Mouse (Mus musculus): Measurements from ENCODE around the gene Ankfn1. TPM values are rescaled to one million over a fixed set of nuclear protein-coding genes. Genes with fewer than 3 reads are reported as not detected.

Ankfn1 gene
- under 1 TPM; 0.17 to 0.23 TPM for total RNA-seq (2021)
- long read RNA-seq, experiment 1, partial matches to known transcripts = 0 of 1 reads
- long read RNA-seq, experiment 1, other reads (novel, unspliced or antisense) = 1 of 1 reads
- long read RNA-seq, experiment 2 = 0 reads

DNA sequence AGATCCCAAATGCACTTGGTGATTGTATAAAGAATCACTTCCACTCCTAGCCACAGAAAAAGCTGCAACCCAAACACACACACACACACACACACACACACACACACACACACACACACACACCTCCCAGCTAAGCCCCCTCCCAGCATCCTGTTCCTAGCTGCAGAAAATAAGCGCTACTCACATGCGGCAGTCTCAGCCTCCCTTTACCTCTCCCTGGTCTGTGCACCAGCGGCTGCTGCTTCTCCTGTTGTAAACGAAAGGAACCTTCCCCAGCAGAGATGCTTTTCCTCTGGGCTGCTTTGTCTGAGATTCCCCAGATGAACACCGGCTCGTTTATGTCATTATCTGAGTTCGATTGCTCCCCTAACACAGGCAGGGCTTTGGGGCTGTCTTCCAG, at the start of gene Ankfn1:
Ankfn1 (minus strand) TSS at position 223 of the 400 bp plus-strand sequence.
- DNase-seq (ENCODE audit: low spot score) = no peak

DNA sequence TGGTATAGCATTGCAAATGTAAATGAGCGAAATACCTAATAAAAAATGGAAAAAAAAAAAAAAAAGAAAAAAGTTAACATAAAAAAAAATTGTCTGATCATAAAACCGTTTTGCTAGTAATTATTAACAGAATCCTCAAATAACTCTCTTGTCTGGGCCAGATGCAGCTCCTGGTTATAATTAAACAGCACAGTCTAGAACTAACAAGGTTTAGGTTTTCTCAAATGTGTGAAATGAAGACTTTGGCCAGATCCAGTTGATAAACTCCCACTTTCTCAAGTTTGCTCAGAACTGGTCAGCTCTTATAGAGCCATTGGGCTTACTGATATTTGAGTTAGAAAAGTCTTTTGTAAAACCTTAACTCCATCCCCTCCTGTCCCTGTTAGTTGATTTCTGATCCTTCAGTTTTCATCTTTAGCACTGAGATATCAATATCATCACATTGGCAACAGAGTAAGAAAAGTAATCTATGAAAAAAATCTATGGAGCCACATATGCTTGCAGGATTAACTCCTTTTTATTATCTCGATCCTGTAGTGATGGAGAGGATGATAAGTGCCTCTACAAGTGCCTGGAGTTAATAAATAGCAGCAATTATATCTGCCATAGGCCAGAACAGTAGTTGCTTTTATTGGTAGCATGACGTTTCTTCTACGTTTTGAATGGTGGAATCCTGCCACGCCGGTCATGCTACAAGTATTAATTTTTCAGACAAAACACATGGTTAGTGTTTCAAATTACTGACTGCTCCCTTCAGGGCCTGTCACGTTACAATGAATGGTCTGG, 46.4 kb upstream of the Ankfn1 start:
- no peak for DNase-seq (ENCODE audit: low spot score)

DNA sequence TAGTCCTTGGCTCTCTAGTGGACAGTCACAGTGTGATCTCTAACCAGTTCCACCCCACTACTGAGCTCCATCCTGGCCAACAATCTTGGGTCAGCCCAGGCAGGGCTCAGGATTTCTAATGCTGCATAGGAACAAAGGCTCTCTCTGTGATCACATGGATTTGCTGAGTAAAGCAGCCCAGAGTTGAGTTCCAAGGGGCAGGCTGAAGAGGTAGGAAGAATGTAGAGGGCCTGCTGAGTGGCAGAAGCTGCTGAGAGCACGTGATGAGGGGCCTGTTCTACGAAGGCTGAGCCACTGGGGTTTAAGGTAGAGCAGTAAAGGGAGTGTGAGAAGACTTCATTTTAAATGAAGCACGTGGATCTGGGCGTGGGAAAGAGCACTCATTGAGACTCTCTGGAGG, 41.1 kb upstream of the Ankfn1 start:
- no peak for DNase-seq (ENCODE audit: low spot score)

DNA sequence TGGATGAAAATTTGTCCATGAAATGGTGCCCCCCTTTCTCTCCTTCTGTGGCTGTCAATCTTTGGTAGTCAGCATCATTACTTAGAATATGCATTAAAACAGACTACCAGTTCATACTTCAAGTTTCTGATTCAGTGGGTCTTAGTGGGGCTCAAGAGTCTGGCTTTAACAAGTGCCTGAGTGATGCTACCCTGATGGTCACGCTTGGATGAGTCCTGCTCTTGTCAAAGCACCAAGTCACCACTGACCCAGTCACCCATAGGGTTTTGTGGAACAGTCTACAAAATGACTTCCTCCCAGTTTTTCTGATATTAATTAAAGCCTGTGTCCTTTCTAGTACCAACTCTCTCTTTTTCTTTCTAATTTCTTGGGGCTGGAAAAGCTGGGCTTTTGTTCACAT, 34.0 kb upstream of the Ankfn1 start:
- DNase-seq (ENCODE audit: low spot score) = no peak

DNA sequence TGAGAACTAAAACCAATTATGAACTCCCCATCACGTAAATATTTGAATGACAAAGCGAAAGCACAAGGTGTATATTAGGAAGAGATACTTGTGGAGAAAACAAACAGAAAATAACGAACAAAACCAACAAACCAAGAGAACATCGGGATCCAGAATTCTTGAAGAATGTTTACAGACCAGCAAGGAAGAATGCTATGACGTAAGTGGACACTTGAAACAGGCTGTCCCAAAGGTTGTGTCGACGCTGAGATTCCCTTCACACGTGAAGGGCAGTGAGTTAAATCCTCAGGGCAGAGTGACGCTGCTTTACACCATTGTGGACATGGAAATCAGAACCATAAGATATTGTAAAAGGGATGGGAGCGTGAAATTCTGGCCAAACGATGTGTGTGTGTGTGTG, 30.5 kb upstream of the Ankfn1 start:
- DNase-seq (ENCODE audit: low spot score) = no peak

DNA sequence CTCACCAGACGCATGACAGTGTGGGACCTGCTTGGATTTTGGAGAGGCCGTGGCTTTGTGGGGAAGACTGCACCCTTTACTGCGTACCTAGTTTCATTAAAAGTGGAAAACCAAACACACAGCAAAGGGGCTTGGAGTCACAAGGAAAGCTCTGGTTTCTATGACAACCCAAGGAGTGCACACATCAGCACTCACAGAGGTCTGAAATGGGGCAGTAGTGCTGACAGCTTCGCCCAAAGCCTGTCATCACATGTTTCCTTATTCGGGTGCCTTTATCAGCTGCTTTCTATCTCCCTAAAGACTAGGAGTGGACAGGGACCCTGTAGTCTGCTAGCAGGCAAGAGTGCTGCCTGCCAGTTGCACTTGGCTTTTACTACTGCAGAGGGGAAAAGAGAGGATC, 27.4 kb upstream of the Ankfn1 start:
- DNase-seq (ENCODE audit: low spot score) = no peak

DNA sequence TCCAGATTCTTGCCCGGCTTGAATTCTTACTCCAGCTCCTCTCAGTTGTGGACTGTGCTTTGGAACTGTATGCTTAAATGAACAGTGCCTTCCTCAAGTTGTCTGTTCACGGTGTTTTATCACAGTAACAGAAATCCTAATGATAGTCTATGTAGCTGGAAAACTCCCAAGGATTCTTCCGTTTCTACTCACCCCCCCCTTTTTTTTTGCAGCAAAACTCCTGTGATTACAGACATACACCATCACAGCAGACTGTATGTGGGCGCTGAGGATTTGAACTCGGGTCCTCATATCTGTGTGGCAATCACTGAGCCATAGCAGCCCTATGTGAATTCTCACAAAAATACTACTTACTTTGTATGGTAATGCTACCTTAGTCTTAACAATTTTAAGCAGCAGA, 26.5 kb upstream of the Ankfn1 start:
- DNase-seq (ENCODE audit: low spot score) = no peak

DNA sequence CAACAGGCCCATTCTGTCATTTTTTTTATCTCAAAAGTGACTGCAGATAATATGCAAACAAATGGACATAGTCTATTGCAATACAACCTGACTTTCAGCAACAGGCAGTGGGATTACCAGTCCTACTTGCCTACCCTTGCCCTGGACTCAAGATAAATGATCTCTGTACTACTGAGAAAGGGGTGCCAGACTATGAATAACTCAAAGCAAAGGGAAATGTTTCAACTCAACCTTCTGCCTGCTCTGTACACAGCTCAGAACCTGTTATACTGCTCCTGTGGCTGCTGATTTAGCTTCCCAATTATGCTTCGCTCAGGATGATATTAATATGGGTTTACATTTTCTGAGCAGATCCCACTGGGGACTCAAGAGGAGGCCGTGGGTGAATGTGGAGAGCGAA, 15.3 kb upstream of the Ankfn1 start:
- no peak for DNase-seq (ENCODE audit: low spot score)

DNA sequence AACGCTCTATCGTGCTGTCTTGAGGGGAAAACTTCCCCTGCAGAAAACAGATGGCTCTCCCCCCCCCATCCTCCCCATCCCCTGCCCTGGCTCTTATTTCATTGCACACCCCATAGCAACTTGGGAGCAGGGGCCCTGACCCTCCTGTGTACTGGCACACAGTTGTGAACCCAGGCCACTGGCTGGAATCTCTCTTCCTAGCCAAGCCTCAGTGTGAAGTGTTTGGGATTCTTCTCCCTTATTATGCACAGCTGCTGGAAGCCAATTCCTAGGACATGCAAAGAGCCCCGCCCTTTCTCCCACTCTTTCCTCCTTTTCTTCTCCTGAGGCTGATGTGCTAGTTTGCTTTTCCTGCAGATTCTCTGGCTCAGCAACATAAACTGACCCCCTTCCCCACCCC, 1.4 kb downstream of the Ankfn1 start:
- DNase-seq (ENCODE audit: low spot score) = no peak

DNA sequence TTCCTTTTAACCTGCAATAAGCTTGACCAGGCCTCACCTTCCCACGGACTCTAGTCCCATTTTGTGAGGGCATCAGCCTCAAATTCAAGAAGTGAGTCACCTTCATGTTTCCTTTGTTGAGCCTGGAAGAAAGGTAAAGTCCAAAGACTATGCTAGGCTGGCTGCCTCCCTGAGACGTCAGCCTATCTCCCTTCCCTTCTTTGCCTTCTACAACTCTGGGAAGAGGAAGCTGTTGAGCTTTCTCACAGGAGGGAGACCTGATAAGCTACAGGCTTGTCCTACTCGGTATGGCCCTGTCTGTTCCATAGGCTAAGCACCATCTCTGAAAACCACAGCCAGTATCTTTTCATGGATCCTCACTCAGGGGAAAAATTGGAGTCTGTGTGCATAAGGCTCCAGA, 2.5 kb downstream of the Ankfn1 start:
- DNase-seq (ENCODE audit: low spot score) = no peak

DNA sequence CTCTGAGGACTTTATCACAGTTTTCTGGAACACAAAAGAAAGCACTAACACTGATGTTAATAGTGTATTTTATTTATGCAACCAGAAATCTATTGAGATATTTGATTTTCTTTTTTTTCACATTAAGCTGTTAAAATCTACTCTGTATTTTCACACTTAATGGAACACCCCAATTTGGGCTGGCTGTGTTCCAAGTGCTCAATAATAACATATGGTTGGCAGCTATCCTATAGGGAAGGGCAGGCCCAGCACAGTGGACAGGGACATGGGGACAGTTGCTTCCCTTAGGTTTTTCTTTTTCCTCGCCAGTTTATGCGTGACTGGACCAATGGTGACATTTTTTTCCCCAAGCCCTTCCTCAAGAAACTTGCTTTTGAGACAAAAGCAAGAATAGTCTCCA, 4.5 kb downstream of the Ankfn1 start:
- DNase-seq (ENCODE audit: low spot score) = no peak

DNA sequence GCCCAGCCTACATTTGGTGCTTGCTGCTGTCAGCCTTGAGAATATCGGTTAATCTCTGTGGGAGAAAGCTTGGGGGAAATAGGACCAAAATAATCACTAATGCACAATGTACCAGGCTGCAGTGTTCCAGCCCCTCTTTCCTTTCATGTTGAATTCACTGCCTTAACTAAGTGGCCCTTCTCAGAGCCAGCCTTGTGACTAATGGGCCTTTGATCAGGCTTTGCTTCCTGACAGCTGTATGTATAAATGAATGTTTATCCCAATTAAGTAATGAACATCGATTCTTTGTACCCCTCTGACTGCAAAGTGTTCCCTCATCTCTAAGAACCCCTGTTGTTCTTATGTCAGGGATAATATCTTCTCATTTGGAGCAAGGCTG, 11.7 kb downstream of the Ankfn1 start:
- no peak for DNase-seq (ENCODE audit: low spot score)

DNA sequence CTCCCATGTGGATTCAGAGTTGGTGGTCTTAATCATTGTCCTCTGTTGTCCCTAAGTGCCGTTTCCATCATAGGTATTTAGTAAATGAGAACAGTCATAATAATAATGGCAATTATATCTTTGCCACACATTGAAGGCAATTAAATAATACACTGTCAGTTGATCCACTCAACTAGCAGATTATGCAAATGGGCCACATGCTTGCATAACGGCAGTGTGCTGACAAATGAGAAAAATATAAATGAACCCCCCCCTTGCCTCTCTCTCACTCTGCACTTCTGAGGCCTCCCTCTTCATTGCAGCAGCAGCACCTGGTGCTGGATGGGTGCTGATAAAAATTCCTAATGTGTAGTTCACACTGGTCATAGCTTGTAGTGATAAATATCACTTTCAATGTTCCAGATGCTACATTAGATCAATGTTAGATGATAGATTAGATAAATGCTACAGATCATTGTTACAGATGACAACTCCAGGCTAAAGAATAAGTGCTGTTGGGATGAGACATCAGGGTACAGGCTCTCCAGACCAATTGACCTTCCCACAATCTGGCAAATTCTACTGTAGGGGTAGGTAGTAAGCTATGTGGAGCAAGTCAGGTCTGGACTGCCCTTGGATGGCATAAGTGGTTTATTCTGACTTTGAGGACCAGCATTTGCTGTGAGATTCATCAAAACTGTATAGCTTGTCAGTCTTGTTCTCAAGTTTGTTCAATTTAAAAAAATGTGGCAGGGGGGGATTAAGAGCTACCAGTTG, 12.3 kb downstream of the Ankfn1 start:
- DNase-seq (ENCODE audit: low spot score) = no peak

DNA sequence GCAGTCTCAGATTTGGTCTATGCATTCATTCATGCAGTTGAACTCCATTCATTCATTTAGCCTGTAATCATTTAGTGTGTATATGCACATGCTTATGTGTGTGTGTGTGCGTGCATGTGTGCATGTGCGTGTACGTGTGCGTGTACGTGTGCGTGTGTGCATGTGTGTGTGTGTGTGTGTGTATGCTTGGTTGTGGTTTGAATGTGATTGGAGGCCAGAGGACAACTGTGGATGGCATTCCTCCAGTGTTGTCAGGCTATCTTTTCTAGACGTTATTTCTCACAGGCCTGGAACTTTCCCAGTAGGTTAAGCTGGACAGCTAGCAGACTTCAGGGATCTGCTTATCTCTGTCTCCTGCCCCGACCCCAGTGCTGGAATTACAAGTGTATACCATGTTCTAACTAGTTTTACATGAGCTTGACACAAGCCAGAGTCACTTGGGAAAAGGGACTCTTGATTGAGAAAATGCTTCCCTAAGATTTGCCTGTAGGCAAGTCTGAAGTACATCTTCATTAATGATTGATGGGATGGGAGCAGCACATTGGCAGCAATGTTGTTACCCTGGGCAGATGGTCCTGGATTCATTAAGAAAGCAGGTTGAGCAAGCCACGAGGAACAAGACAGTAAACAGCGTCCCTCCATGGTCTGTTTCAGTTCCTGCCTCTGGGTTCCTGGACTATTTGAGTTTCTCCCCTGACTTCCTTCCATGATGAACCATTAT, 43.3 kb downstream of the Ankfn1 start:
- no peak for DNase-seq (ENCODE audit: low spot score)

DNA sequence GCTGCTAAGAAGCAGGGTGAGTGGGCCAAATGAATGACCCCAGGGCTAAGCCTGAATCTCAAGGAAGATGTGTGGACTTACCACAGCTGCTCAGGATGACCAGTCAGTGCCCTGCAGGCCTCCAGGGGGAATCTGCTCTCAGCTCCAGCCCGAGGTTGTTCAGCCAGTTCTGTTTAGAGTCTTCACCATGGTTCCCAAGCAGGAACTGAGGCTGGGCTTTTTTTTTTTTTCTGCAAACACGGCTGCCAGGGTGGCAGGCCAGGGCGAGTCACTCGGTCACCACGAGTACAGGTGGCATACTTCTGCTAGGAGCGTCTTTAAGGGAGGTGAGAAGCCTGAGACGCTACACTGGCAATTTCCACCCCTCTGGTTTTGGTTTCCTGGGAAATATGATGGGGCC, 43.9 kb downstream of the Ankfn1 start:
- no peak for DNase-seq (ENCODE audit: low spot score)

DNA sequence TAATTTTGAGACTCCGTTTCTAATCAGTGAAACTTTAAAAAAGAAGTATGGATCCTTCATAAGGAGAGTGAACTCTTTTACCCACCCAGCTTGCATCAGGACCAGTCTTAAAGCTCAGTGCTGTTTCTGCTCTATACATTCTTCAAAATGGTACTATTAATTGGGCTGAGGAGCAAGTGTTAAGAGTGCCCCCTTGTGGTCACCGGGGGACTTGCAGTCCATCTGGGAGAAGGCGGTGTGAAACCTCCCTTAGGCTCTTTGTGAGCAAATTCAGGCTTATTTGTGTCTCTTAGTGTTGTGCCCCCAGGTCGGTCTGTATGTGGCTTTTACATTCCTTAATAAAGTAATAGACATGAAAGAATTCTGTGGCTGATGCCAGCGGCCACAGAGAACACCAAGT, 56.6 kb downstream of the Ankfn1 start:
- DNase-seq (ENCODE audit: low spot score) = peak; percentile 38

DNA sequence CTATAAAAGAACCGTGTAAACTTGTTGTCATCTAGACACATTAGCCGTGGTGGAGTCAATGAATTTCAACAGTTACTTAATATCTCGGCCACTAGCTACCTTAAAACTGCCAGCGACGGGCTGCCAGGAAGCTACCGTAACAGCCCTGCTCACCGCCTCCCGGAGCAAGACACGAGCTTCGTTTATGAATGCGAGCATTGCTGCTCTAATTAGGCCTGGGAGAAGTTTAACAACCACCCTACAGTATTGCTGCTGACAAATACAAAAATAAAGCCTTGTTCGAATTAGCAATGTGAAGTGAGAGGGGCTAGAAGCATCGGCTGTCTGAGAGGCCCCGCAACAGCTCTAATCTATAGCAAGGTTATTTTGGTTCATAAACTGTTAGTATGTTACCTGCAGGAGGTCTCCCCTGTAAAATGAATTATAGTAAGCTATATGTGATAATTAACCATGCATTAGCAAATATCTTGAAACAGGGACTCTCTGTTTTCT, 58.9 kb downstream of the Ankfn1 start:
- DNase-seq (ENCODE audit: low spot score) = no peak

DNA sequence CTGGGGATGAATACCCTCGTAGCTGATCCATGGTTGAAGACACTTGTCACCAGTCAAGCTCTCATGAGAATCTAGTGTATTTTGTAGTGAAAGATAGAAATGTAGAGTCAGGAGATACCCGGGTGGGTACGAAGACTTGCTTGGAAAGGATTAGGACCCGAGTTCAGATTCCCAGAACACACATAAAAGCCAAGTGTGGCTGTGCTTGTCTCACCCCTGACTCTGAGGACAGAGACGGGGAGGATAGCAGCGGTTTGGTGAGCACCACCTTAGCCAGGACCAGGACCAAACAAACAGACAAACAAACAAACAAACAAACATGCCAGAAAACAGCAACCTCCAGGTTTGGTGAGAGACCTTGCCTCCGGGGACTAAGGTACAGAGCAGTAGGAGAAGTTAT, 61.1 kb downstream of the Ankfn1 start:
- DNase-seq (ENCODE audit: low spot score) = no peak

DNA sequence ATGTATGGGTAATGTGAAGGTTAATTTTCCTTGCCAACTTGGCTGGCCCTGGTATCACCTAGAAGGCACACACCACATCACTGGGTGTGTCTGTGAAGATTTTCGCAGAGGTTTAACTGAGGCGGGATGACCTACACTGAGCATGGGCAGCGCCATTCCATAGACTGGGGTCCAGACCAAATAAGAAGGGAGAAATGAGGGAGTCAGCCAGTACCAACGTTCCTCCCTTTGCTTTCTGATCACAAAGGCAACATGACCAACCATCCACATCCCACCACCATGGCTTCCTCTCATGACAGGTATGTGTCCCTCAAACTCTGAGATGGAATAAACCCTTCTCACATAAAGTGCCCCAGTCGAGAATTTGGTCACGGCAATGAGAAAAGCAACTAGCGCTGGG, 68.9 kb downstream of the Ankfn1 start:
- no peak for DNase-seq (ENCODE audit: low spot score)

DNA sequence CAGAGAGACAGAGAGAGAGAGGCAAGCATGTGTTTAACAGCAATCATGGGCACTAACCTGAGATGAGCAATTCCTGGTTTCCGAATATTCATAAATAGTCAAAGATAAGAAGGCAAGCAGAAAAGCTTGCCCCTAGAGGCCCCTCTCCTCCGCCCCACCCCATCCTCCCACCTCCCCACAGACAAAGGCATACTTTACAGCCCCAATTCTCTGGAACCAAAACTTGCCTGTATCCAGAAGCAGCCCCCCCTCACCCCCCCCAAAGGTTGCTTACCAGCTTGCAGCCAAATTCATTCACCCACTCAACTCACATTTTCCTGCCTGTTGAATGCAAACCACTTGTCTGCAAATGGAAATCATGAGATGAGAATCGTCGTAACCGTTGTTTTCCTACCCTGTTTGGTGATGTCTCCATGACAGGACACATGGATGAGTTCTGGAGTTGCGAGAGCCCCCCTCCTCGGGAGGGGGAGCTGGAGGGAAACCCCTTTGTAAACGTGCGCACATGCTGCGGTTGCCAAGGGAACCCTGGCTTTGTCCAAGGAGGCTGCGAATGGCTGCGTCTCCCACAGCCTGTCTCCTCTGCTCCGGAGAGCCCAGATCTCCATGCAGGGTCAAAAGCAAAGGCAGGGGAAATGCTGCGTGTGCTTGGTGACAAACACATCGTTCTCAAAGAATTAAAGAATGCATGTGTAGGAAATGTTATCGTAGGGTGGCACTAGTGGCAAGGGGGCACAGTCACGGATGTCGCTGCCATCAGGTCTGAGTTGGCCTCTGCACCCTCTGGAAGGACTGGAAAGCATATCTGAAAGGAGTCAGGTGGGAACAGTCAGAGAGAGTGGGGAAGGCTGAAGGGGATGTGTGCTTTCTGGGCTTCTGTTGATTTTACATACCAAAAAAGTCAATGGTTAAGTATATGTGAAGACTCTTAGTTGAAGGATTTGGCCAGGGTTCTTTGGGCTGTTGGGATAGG, 80.7 kb downstream of the Ankfn1 start:
- DNase-seq (ENCODE audit: low spot score) = no peak

DNA sequence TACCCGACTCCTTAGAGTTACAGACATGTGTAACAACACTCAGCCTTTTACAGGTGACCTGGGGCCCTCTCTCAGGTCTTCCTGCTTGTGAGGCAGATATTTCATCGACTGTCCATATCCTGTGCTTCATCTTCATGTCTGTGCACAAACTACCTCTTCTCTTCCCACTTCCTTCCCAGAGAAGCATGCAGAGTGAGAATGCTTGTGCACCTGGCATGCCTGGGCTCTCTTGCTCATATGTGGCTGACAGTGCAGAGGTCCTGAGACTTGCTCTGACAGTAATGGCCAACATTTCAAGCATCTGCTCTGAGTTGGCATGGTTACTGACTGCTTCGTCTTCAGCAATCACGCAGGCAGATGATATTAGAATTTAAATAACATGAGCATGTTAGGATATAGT, 83.8 kb downstream of the Ankfn1 start:
- DNase-seq (ENCODE audit: low spot score) = no peak
